Mouse (Mus musculus): Measurements from ENCODE around the gene Pgk1.
"Not testable (repeated sequence)": the region's sequence is repeated elsewhere in the genome, so short reads cannot be mapped to it uniquely, and the experiment has no call there.

Pgk1 gene

DNA sequence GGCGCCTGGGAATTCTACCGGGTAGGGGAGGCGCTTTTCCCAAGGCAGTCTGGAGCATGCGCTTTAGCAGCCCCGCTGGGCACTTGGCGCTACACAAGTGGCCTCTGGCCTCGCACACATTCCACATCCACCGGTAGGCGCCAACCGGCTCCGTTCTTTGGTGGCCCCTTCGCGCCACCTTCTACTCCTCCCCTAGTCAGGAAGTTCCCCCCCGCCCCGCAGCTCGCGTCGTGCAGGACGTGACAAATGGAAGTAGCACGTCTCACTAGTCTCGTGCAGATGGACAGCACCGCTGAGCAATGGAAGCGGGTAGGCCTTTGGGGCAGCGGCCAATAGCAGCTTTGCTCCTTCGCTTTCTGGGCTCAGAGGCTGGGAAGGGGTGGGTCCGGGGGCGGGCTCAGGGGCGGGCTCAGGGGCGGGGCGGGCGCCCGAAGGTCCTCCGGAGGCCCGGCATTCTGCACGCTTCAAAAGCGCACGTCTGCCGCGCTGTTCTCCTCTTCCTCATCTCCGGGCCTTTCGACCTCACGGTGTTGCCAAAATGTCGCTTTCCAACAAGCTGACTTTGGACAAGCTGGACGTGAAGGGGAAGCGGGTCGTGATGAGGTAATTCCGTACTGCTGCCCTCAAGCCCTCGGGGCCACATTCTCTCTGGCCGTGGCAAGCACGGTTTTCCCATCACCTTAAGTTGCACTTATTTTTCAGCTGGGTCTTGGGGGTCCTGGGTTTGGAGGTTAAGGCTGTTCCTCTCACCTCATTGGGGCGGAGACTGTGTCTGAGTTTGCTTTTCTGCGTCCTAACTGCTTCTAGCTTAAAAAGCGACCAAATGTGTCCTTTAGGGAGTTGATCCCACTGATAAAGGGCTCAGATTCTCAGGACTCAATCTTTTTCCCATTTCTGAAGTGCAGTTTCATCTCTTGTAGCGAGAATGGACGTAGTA, at the start of gene Pgk1:
Pgk1 (plus strand) TSS at position 388 of the 937 bp plus-strand sequence.
- DNase-seq: peak; percentile 92 to 93

GRCm38 (mm10) chrX:106139309-106140070, 47.4 kb upstream of the Pgk1 start:
- no peak for DNase-seq

DNA sequence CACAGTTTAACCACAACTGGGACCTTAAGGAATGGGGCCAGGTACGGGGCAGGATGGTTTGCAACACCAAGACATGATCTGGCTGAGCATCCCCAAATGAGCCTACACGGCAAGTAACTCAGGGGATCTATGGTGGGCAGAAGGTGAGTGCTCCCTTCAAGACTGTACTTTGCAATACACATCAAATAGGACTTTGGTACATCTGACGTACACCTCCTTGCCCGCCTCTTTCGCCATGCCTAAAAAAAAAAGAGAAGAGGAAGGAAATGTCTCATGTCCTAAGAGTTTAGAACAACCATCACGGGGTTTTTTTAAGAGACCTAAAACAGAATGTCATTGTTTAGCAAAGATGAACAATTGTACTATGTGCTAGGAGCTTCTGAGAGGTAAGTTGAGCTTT, 44.0 kb upstream of the Pgk1 start, which contains the start of gene Tlr13:
Tlr13 (plus strand) TSS at position 269 of the 400 bp plus-strand sequence.
- DNase-seq: no peak

- no peak for DNase-seq
These were observed 38.7 kb upstream of the Pgk1 start for GRCm38 (mm10) chrX:106148185-106148584.

DNA sequence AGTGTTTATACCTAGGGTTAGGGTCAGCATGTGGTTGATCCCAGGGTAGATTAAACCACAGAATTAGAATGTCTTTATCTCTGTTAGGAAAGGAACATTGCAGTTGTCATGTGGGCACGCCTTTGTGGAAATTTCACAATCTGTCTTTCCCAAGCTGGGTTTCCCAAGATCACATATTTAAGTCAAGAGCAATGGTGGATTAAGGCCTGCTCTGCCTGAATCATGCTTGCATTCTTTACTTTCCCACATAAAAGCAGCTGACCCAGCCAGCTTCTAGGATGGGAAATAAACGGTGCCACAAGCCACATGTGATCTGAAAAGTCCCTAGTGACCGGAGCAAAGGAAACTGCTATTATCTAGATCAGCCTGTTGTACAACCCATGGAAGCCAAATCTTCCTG, 37.4 kb upstream of the Pgk1 start:
- DNase-seq: no peak

GRCm38 (mm10) chrX:106154180-106154586, 32.7 kb upstream of the Pgk1 start:
- no peak for DNase-seq

DNA sequence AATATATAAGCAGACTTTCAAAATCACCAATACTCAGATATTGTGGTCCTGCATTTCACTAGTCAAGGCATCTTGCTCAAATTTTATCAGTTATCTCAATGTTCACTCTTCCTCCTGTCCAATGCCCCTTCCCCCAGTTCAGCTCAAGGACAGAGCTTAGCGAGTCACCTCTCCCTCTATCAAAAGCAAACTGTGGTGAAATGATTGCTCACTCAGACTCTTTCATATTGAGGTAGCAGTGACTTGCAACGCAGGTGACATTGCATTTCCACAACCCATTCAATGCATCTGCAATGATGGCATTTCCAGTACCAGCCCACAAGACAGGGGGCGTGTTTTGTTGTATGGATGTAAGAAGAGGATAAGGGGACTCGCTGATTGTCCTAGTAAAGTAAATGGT, 31.0 kb upstream of the Pgk1 start:
- no peak for DNase-seq

DNA sequence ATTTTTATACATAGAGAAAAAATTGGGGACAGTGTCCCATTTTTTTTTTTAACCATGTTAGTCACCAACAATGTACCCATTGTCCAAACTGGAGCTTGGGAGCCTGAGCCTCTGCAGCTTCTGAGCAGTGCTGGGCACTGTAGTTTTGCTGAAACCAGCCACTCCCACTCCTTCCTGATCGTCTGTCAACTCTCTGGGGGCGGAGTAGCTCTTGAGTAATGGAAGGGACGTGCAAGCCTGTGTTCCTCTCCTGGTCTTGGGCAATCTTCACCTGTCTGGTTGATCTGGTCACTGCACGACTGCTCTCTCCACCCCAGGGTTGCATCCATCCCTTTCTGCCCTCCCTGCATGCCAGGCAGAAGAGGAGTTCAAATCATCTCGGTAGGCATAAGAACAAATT, 22.9 kb upstream of the Pgk1 start:
- DNase-seq: no peak

- no peak for DNase-seq
These were observed 22.3 kb upstream of the Pgk1 start for GRCm38 (mm10) chrX:106164555-106164954.

DNA sequence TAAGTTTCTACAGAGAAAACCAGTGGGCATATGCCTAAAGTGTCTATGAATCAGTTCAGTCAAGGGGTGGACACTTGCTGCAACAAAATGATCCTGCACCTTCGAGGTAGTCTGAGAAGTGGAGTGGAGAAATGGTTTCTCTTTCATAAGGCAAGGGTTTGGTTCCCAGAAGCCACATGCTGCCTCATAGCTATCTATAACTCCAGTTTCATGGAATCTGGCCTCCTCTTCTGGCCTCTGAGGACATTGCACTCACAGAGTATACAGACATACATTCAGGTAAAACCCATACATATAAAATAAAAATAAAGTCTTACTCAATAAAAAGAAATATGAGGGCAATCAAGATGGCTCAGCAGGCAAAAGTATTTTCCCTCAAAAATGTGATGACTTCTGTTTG, 21.8 kb upstream of the Pgk1 start:
- DNase-seq: no peak

DNA sequence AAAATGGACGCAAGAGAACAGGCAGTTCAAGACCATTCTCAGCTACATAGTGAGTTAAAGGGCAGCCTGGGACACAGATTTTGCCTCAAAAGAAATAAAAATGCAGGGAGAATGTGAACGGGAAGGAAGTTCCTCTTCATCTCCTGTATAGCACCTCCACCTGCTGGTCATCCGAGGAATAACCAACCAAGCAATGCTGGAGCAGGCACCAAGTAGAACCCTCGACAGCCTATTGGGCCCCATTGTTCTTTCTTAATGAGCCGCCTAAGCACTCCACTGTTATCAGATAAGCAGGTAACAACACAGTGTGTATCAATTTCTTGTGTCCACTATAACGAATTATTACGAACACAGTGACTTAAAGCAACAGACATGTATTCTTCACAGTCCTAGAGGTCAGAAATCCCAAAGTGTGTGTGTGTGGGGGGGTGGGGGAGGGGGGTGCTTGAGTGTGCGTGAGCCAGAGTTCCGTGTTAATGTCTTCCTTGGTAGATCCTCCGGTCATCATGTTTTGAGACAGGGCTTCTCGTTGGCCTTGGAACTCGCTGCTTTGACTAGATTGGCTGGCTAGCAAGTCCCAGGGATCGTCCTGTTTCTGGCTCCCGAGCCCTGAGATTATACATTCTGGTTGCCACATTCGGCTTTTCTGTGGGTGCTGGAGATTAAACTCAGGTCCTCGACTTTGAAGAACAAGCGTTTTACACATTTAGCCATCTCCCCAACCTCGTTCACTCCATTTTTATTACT, 15.6 kb upstream of the Pgk1 start:
- DNase-seq: peak; percentile 84 to 86

GRCm38 (mm10) chrX:106171853-106172154, 15.1 kb upstream of the Pgk1 start:
- DNase-seq: no peak

DNA sequence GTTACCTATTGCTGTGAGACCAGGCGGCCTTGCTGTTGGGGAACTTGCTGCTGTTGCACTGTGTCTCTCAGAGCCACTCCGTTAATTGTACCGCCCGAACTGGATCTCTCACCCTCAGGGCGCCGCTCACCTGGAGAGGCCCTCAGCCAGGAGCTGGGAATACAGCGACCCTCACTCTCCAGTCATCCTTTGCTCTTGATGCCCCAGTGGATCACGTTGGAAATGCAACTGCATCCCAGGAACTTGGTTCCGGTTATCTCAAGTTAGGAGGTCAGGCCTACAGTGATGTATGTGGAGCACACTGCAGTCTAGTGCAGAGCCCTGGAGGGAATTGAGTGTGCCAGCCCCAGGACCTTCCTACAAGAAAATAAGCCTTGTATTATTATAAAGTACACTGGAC, 10.6 kb upstream of the Pgk1 start:
- DNase-seq: no peak

DNA sequence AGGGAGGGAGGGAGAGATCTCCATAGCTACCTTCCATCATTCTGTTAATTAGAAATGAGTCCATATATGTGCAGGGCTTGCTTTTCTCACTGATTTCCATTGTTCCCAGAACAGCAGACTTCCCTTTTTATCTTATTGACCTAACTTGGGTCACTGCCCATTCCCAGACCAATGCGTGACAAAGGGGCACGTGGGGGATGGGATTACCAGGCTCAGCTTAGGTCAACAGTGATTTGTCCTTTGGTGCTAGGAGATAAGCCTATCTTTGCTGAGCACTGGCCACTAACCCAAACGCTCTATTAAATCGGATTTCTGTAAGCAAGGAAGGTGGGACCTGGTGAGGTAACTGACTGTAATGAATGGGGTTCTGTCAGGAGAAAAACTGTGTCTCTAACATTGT, 2.6 kb upstream of the Pgk1 start:
- DNase-seq: no peak

GRCm38 (mm10) chrX:106185706-106186105, 1.2 kb upstream of the Pgk1 start:
- DNase-seq: peak; percentile 8 to 12

DNA sequence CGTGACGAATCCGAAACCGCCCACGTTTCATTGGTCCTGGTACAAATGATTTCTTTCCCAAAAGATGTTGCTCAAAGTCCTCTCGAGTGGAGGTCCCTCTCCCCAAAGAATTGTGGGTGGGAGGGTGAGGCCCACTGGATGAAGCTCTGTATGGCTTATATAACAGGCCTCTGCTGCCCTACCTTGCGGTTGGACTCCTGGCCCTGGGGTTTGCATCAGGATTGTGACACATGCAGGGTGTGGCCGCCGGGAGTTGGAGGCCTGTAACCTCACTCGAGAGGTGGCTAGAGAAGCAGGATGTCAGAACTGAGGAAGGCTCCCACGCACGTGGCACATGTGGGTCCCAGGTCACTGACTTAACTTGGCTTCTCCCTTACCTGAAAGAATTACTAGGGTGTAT, 837 bp downstream of the Pgk1 start:
- peak; percentile 12 to 50 for DNase-seq

GRCm38 (mm10) chrX:106189356-106189755, 2.5 kb downstream of the Pgk1 start:
- no peak for DNase-seq

- no peak for DNase-seq
These were observed 3.2 kb downstream of the Pgk1 start for GRCm38 (mm10) chrX:106190091-106190490.

DNA sequence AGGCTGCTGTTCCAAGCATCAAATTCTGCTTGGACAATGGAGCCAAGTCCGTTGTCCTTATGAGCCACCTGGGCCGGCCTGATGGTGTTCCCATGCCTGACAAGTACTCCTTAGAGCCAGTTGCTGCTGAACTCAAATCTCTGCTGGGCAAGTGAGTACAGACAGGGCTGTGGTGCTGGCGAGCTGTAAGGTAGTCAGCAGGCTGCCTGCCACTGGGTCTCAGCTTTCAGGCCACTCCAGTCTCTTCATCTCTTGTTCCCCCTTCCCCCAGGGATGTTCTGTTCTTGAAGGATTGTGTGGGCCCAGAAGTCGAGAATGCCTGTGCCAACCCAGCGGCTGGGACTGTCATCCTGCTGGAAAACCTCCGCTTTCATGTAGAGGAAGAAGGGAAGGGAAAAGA, 7.5 kb downstream of the Pgk1 start:
- DNase-seq: not testable (repeated sequence)

GRCm38 (mm10) chrX:106197308-106197707, 10.4 kb downstream of the Pgk1 start:
- peak in 1 of 2 experiments; percentile 21 for DNase-seq

GRCm38 (mm10) chrX:106198904-106199303, 12.0 kb downstream of the Pgk1 start:
- DNase-seq: no peak

DNA sequence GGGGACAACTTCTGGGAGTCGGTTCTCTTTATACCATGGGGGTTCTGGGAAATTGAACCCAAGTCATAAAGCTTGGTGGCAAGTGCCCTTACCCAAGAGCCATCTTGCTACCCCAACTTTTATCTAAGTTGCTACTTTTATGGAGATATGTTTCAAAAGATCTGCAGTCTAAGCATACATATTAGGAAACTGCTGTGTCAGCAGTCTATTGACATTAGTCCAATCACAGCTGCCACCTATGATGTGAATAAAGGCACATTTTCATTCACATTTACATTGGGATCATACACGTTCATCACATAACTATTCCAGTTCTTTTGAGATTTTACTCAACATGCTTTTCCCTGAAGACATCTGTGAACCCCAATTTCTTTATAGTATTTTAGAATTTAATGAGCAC, 22.2 kb downstream of the Pgk1 start:
- no peak for DNase-seq

All from kidney, postnatal 4 days (tissue).